Mouse (Mus musculus) thymus, adult 2 months (tissue): Measurements from ENCODE around the gene Ubox5. TPM values are rescaled to one million over a fixed set of nuclear protein-coding genes. Genes with fewer than 3 reads are reported as not detected.

ENCODE experiments used
- DNase-seq: peaks from one replicate; pipeline ENCODE4 v3.0.0; 2021
- H3K27ac ChIP-seq: fragments of 200-500 bp; 2 replicates; pipeline ENCODE4 v1.5.1; 2012; ENCODE audit warnings: low read length, control low read depth; ENCODE audit not compliant: control insufficient read depth, insufficient read depth
- H3K27me3 ChIP-seq: fragments of 200-500 bp; 2 replicates; pipeline ENCODE4 v1.6.1; 2012; ENCODE audit warnings: mild to moderate bottlenecking, low read length, moderate library complexity, mixed read lengths; ENCODE audit not compliant: control insufficient read depth, insufficient read depth
- H3K36me3 ChIP-seq: fragments of 200-500 bp; 2 replicates; pipeline ENCODE4 v1.6.1; 2012; ENCODE audit warnings: mild to moderate bottlenecking, low read length, moderate library complexity; ENCODE audit not compliant: control insufficient read depth, insufficient read depth
- H3K4me1 ChIP-seq: fragments of 200-500 bp; replicated peaks from 2 replicates; pipeline ENCODE4 v1.6.1; 2012; ENCODE audit warnings: low read length; ENCODE audit not compliant: control insufficient read depth, insufficient read depth
- H3K4me3 ChIP-seq: fragments of 200-500 bp; 2 replicates; pipeline ENCODE4 v1.5.1; 2012; ENCODE audit warnings: mild to moderate bottlenecking, low read length, control low read depth, moderate library complexity; ENCODE audit not compliant: control insufficient read depth, insufficient read depth
- CTCF ChIP-seq: fragments of 200-500 bp; IDR thresholded peaks from 2 replicates; pipeline ENCODE4 v1.5.1; 2012; ENCODE audit warnings: mild to moderate bottlenecking, control low read depth, low read length, moderate library complexity, borderline replicate concordance; ENCODE audit not compliant: control insufficient read depth, poor library complexity, insufficient read depth; ENCODE audit errors: extremely low read depth
- POLR2A ChIP-seq: fragments of 200-500 bp; IDR thresholded peaks from 2 replicates; pipeline ENCODE4 v1.6.1; 2012; ENCODE audit warnings: mild to moderate bottlenecking, low read length, control low read depth, moderate library complexity; ENCODE audit not compliant: control insufficient read depth, poor library complexity, insufficient read depth; ENCODE audit errors: extremely low read depth
- WGBS: fragments of 180-500 bp; shearing (Covaris S2); methylation state at CpG from one replicate; pipeline ENCODE4 v1.1.7; 2018; 5-methylcytosine and 5-hydroxymethylcytosine counted together
- polyA plus RNA-seq: library from polyadenylated mRNA; depleted of rRNA; stranded (reverse); fragments of >200 nt; gene quantifications from 2 replicates; pipeline ENCODE4 v1.2.3, GENCODE M21; 2012; rRNA removed

Ubox5 gene
- 10.7 and 11.8 TPM in 2 replicates for polyA plus RNA-seq

- Histone ChIP-seq H3K27me3 (no peaks in the 10 kb centered on the region), H3K27ac (no peak within 1 kb of the TSS), H3K4me3 (peak within 1 kb of the TSS; percentile 98), H3K36me3 (no peaks in the 10 kb centered on the region; the same call in 1 of the 2 replicates), H3K4me1 (peaks cover 14% of the 10 kb centered on the region)
- WGBS, result 1% methylated on average over 25 of the region's 25 CpGs
- TF ChIP-seq POLR2A (peak; percentile 48; the same call in 1 of the 2 replicates), CTCF (no peak)
- peak; percentile 87 for DNase-seq
Observed at GRCm38 (mm10) chr2:130629839-130630203, at the start of gene Ubox5, which contains the start of gene Fastkd5. Gene Ubox5 (minus strand): TSS chr2:130630038. Gene Fastkd5 (minus strand): TSS chr2:130630027.

GRCm38 (mm10) chr2:130679154-130679553 is 49.3 kb upstream of the Ubox5 start:
- DNase-seq, result no peak
- no peaks in the 10 kb centered on the region for H3K4me1 ChIP-seq
- peaks cover 63% of the 10 kb centered on the region for H3K36me3 ChIP-seq
- no peak overlapping the region for H3K4me3 ChIP-seq
- 95% methylated on average over 12 of the region's 12 CpGs for WGBS
- H3K27me3 ChIP-seq, result no peaks in the 10 kb centered on the region
- no peak overlapping the region for H3K27ac ChIP-seq
- TF ChIP-seq CTCF (no peak), POLR2A (no peak)

- peaks cover 80% of the 10 kb centered on the region for H3K36me3 ChIP-seq
- no peak for TF ChIP-seq CTCF
- no peak for TF ChIP-seq POLR2A
- no peaks in the 10 kb centered on the region for H3K4me1 ChIP-seq
- H3K4me3 ChIP-seq, result no peak overlapping the region
- 92% methylated on average over 10 of the region's 10 CpGs for WGBS
- H3K27me3 ChIP-seq, result no peaks in the 10 kb centered on the region
- no peak overlapping the region for H3K27ac ChIP-seq
- no peak for DNase-seq
Observed at GRCm38 (mm10) chr2:130677211-130677610, 47.4 kb upstream of the Ubox5 start.

GRCm38 (mm10) chr2:130667559-130667958 is 37.7 kb upstream of the Ubox5 start, which contains the start of gene Itpa:
Gene Itpa (plus strand): TSS chr2:130667610.
- peak; percentile 88 for TF ChIP-seq CTCF
- peak; percentile 53; the same call in 1 of the 2 replicates for TF ChIP-seq POLR2A
- WGBS, result under 1% methylated on average over 31 of the region's 31 CpGs
- Histone ChIP-seq H3K36me3 (peaks cover 12% of the 10 kb centered on the region), H3K27me3 (no peaks in the 10 kb centered on the region), H3K27ac (no peak within 1 kb of the TSS), H3K4me3 (peak within 1 kb of the TSS; percentile 63), H3K4me1 (peaks cover 17% of the 10 kb centered on the region)
- peak; percentile 90 for DNase-seq

GRCm38 (mm10) chr2:130664102-130664701 is 34.4 kb upstream of the Ubox5 start, which contains the start of gene Ddrgk1:
Gene Ddrgk1 (minus strand): TSS chr2:130664659.
- peak within 1 kb of the TSS; percentile 81 for H3K4me3 ChIP-seq
- peaks cover 3% of the 10 kb centered on the region; the same call in 1 of the 2 replicates for H3K36me3 ChIP-seq
- H3K27ac ChIP-seq, result peak within 1 kb of the TSS; percentile 74
- TF ChIP-seq CTCF, result peak; percentile 51; the same call in 1 of the 2 replicates
- TF ChIP-seq POLR2A, result peak; percentile 63
- peak; percentile 89 for DNase-seq
- under 1% methylated on average over 40 of the region's 40 CpGs for WGBS
- no peaks in the 10 kb centered on the region for H3K27me3 ChIP-seq
- H3K4me1 ChIP-seq, result peaks cover 17% of the 10 kb centered on the region

- TF ChIP-seq CTCF, result no peak
- no peak for TF ChIP-seq POLR2A
- Histone ChIP-seq H3K27ac (no peak overlapping the region), H3K4me3 (no peak overlapping the region), H3K36me3 (peaks cover 3% of the 10 kb centered on the region; the same call in 1 of the 2 replicates), H3K27me3 (no peaks in the 10 kb centered on the region), H3K4me1 (peaks cover 17% of the 10 kb centered on the region)
- DNase-seq, result no peak
- WGBS, result 92% methylated on average over 11 of the region's 11 CpGs
Observed at GRCm38 (mm10) chr2:130663342-130663741, 33.5 kb upstream of the Ubox5 start.
